Mouse (Mus musculus) erythroblast, adult 5-6 weeks (primary cell): Measurements from ENCODE around the gene Lefty1. TPM values are rescaled to one million over a fixed set of nuclear protein-coding genes. Genes with fewer than 3 reads are reported as not detected.

ENCODE experiments used
- ATAC-seq: replicated peaks from 2 replicates; pipeline ENCODE4 v1.8.0; 2016; ENCODE audit warnings: moderate number of reproducible peaks, mild to moderate bottlenecking, moderate TSS enrichment, inconsistent platforms; ENCODE audit not compliant: poor library complexity, low FRiP score, severe bottlenecking
- total RNA-seq, 2 experiments: library from RNA; stranded (forward) in 1 of 2; stranded (reverse) in 1 of 2; fragments of 150-400 nt in 1 of 2; fragments of 200-764, 138-1000 nt in 1 of 2; gene quantifications; 2 replicates each; pipeline versions ENCODE4 v1.2.3 to v1.2.4; 2015 to 2017; ENCODE audit warnings: low replicate concordance in 2 of 2

The Lefty1 gene
- total RNA-seq, 2 experiments from 2014 or later = not detected

- peak; percentile 77 for ATAC-seq
Observed at GRCm38 (mm10) chr1:180945001-180945980, 10.5 kb downstream of the Lefty1 start.

- no peak for ATAC-seq
Observed at GRCm38 (mm10) chr1:180946448-180946847, 11.6 kb downstream of the Lefty1 start.

- no peak for ATAC-seq
Observed at GRCm38 (mm10) chr1:180952085-180952746, 17.4 kb downstream of the Lefty1 start.

GRCm38 (mm10) chr1:180952808-180953207, 18.0 kb downstream of the Lefty1 start:
- ATAC-seq = no peak

GRCm38 (mm10) chr1:180956401-180956800, 21.6 kb downstream of the Lefty1 start:
- ATAC-seq = no peak

- no peak for ATAC-seq
Observed at GRCm38 (mm10) chr1:180956973-180957381, 22.2 kb downstream of the Lefty1 start.

- ATAC-seq = no peak
Observed at GRCm38 (mm10) chr1:180957989-180958388, 23.2 kb downstream of the Lefty1 start.

- ATAC-seq = no peak
Observed at GRCm38 (mm10) chr1:180958797-180959196, 24.0 kb downstream of the Lefty1 start.

- ATAC-seq = no peak
Observed at GRCm38 (mm10) chr1:180965786-180966185, 31.0 kb downstream of the Lefty1 start.

- no peak for ATAC-seq
Observed at GRCm38 (mm10) chr1:180966542-180966941, 31.7 kb downstream of the Lefty1 start.

- no peak for ATAC-seq
Observed at GRCm38 (mm10) chr1:180967261-180967660, 32.4 kb downstream of the Lefty1 start.

GRCm38 (mm10) chr1:180972941-180973340, 38.1 kb downstream of the Lefty1 start:
- no peak for ATAC-seq

GRCm38 (mm10) chr1:180974126-180974746, 39.4 kb downstream of the Lefty1 start:
- peak; percentile 63 for ATAC-seq

- ATAC-seq = peak; percentile 69
Observed at GRCm38 (mm10) chr1:180976110-180976679, 41.4 kb downstream of the Lefty1 start.

GRCm38 (mm10) chr1:180979484-180980251, 44.8 kb downstream of the Lefty1 start:
- ATAC-seq = no peak

GRCm38 (mm10) chr1:180980464-180980863, 45.6 kb downstream of the Lefty1 start:
- peak; percentile 59 for ATAC-seq

- ATAC-seq = peak; percentile 62
Observed at GRCm38 (mm10) chr1:180981298-180982046, 46.6 kb downstream of the Lefty1 start.

- ATAC-seq = no peak
Observed at GRCm38 (mm10) chr1:180986701-180987100, 51.9 kb downstream of the Lefty1 start.

GRCm38 (mm10) chr1:180987759-180988158, 52.9 kb downstream of the Lefty1 start:
- peak; percentile 69 for ATAC-seq
